Mouse (Mus musculus) forebrain, postnatal 0 days (tissue): Measurements from ENCODE around the gene Gm3238. TPM values are rescaled to one million over a fixed set of nuclear protein-coding genes. Genes with fewer than 3 reads are reported as not detected.
A peak's percentile ranks its signal among the peaks of the same experiment; 100 is the strongest.
"Not testable (repeated sequence)": the region's sequence is repeated elsewhere in the genome, so short reads cannot be mapped to it uniquely, and the experiment has no call there.

Source experiments
- ATAC-seq: fragments of 200-750 bp; cut with Nextera tagmentation; 2 replicates; pipeline ENCODE4 v1.8.0; 2017; ENCODE audit warnings: mild to moderate bottlenecking, moderate library complexity
- DNase-seq: peaks from one replicate; pipeline ENCODE4 v3.0.0-alpha.2; 2015
- H3K27ac ChIP-seq: fragments of 300-500 bp; sonication (generic); 2 replicates; pipeline ENCODE4 v1.5.1; 2014; ENCODE audit warnings: low read depth, mild to moderate bottlenecking, antibody characterized with exemption, low read length, moderate library complexity, mixed read lengths
- H3K27me3 ChIP-seq: fragments of 300-500 bp; sonication (generic); 2 replicates; pipeline ENCODE4 v1.6.1; 2014; ENCODE audit warnings: mild to moderate bottlenecking, low read length, mixed read lengths; ENCODE audit not compliant: insufficient read depth
- H3K36me3 ChIP-seq: fragments of 300-500 bp; sonication (generic); 2 replicates; pipeline ENCODE4 v1.6.1; 2014; ENCODE audit warnings: mild to moderate bottlenecking, moderate library complexity; ENCODE audit not compliant: insufficient read depth
- H3K4me1 ChIP-seq: fragments of 300-500 bp; sonication (generic); 2 replicates; pipeline ENCODE4 v1.6.1; 2014; ENCODE audit warnings: antibody characterized with exemption; ENCODE audit not compliant: insufficient read depth
- H3K4me2 ChIP-seq: fragments of 300-500 bp; sonication (generic); 2 replicates; pipeline ENCODE4 v1.6.1; 2014; ENCODE audit warnings: low read depth, mild to moderate bottlenecking, moderate library complexity
- H3K4me3 ChIP-seq: fragments of 300-500 bp; sonication (generic); 2 replicates; pipeline ENCODE4 v1.5.1; 2014; ENCODE audit warnings: low read depth, low read length, mixed read lengths
- H3K9ac ChIP-seq: fragments of 300-500 bp; sonication (generic); 2 replicates; pipeline ENCODE4 v1.6.1; 2014; ENCODE audit warnings: mild to moderate bottlenecking
- H3K9me3 ChIP-seq: fragments of 300-500 bp; sonication (generic); 2 replicates; pipeline ENCODE4 v1.6.1; 2016; ENCODE audit warnings: low read length
- CTCF ChIP-seq: sonication (generic); IDR thresholded peaks from 2 replicates; pipeline ENCODE4 v1.5.1; 2016; ENCODE audit warnings: antibody characterized with exemption, control low read depth, low read depth
- WGBS: fragments of 180-500 bp; shearing (Covaris S2); extraction: QIAGEN DNeasy Blood & Tissue Kit; methylation state at CpG from one replicate; pipeline ENCODE4 v1.1.7; 2014; 5-methylcytosine and 5-hydroxymethylcytosine counted together
- polyA plus RNA-seq: library from polyadenylated mRNA; unstranded; fragments of >200 nt; fragmentation: Nextera tagmentation; extraction: Ambion mirVana; gene quantifications from 2 replicates; pipeline ENCODE4 v1.2.1, GENCODE M21; 2015
- total RNA-seq: library from RNA; depleted of rRNA; stranded (reverse); fragments of >200 nt; gene quantifications from 2 replicates; pipeline ENCODE4 v1.2.3, GENCODE M21; 2014

Gm3238 gene
- total and polyA plus RNA-seq, 2 experiments from 2014 or later = not detected

GRCm38 (mm10) chr10:77769727-77770126 is 1.4 kb downstream of the Gm3238 start:
- ATAC-seq (no peak), DNase-seq (no peak)
- Histone ChIP-seq H3K27me3 (no peaks in the 10 kb centered on the region), H3K27ac (no peak overlapping the region), H3K9ac (no peak overlapping the region), H3K36me3 (no peaks in the 10 kb centered on the region), H3K4me3 (no peak overlapping the region), H3K4me1 (no peaks in the 10 kb centered on the region), H3K4me2 (no peak overlapping the region), H3K9me3 (no peaks in the 10 kb centered on the region)
- 73% methylated on average over 1 of the region's 1 CpGs for WGBS
- no peak for TF ChIP-seq CTCF

GRCm38 (mm10) chr10:77759582-77759981 is 11.5 kb downstream of the Gm3238 start, which contains the start of gene Gm3233:
Gm3233 (minus strand) TSS chr10:77759682.
- H3K4me1 ChIP-seq, DNase-seq, H3K9ac ChIP-seq, H3K4me3 ChIP-seq, H3K9me3 ChIP-seq, H3K4me2 ChIP-seq, H3K36me3 ChIP-seq, H3K27me3 ChIP-seq, H3K27ac ChIP-seq, ATAC-seq: not testable (repeated sequence)
- no CpG with 5 or more reads among the region's 1 CpGs for WGBS

GRCm38 (mm10) chr10:77753448-77753847 is 17.7 kb downstream of the Gm3238 start:
- Histone ChIP-seq H3K27ac (no peak overlapping the region), H3K4me1 (no peaks in the 10 kb centered on the region), H3K4me3 (no peak overlapping the region), H3K36me3 (no peaks in the 10 kb centered on the region), H3K27me3 (no peaks in the 10 kb centered on the region), H3K9me3 (no peaks in the 10 kb centered on the region), H3K9ac (no peak overlapping the region), H3K4me2 (no peak overlapping the region)
- ATAC-seq = no peak
- DNase-seq = no peak
- TF ChIP-seq CTCF = no peak

GRCm38 (mm10) chr10:77752312-77752711 is 18.8 kb downstream of the Gm3238 start:
- H3K27me3 ChIP-seq, H3K36me3 ChIP-seq, DNase-seq, H3K27ac ChIP-seq, H3K4me1 ChIP-seq, ATAC-seq, H3K4me3 ChIP-seq, H3K4me2 ChIP-seq, H3K9ac ChIP-seq, H3K9me3 ChIP-seq: not testable (repeated sequence)
- WGBS = 53% methylated on average over 3 of the region's 3 CpGs

GRCm38 (mm10) chr10:77751254-77751653 is 19.9 kb downstream of the Gm3238 start, which contains the start of gene Gm9736:
Gm9736 (minus strand) TSS chr10:77751354.
- H3K27me3 ChIP-seq, H3K27ac ChIP-seq, H3K4me1 ChIP-seq, H3K4me2 ChIP-seq, H3K9ac ChIP-seq, ATAC-seq, H3K36me3 ChIP-seq, H3K9me3 ChIP-seq, H3K4me3 ChIP-seq, DNase-seq: not testable (repeated sequence)
- WGBS = 62% methylated on average over 1 of the region's 1 CpGs

- H3K9ac ChIP-seq, H3K27ac ChIP-seq, H3K4me3 ChIP-seq, DNase-seq, H3K4me1 ChIP-seq, H3K36me3 ChIP-seq, H3K27me3 ChIP-seq, H3K4me2 ChIP-seq, H3K9me3 ChIP-seq, ATAC-seq: not testable (repeated sequence)
- WGBS = 56% methylated on average over 1 of the region's 1 CpGs
These were observed 20.4 kb downstream of the Gm3238 start for GRCm38 (mm10) chr10:77750686-77751085.

- not testable (repeated sequence) for H3K9ac ChIP-seq, H3K4me1 ChIP-seq, H3K4me3 ChIP-seq, ATAC-seq, H3K36me3 ChIP-seq, H3K27me3 ChIP-seq, H3K9me3 ChIP-seq, H3K27ac ChIP-seq, H3K4me2 ChIP-seq
- WGBS = 55% methylated on average over 4 of the region's 5 CpGs
- DNase-seq = peak; percentile 19
These were observed 29.0 kb downstream of the Gm3238 start, which contains the start of gene Gm18596 for GRCm38 (mm10) chr10:77741924-77742688. Gm18596 (minus strand) TSS chr10:77742638.
